ENCODE assay signal across 23 mouse cellular contexts in genomic region chr1:60470541-60470940, GRCm38 (mm10).
DNase-seq lines count a peak whose midpoint lies in the region; ATAC-seq and TF ChIP-seq lines count a peak whose summit lies in the region.
"Had no signal": no experiment of that assay in that cellular context is flagged by ENCODE, and none has a peak within 500 bp of the region (broad histone marks: within the 10 kb centered on the region; RNA-seq: fewer than 3 reads in every experiment).

No protein-coding gene starts in this region.

- ATAC-seq in activated CD4-positive, CD25-positive, alpha-beta regulatory T cell, adult 4 months: no peak
- no peak for ATAC-seq in megakaryocyte-erythroid progenitor cell, adult 5-6 weeks (replicated peaks; ENCODE audit: low FRiP score, low TSS enrichment, poor library complexity, severe bottlenecking)
- ATAC-seq: CD4-positive, CD25-positive, alpha-beta regulatory T cell, adult 4 months; forebrain, embryonic 14.5 days; forebrain, postnatal 0 days; hindbrain, embryonic 16.5 days had no signal

- no peak for TF ChIP-seq CTCF in layer of hippocampus, adult 2 months (conservative IDR thresholded peaks at IDR 0.05)

- H3K27ac ChIP-seq in layer of hippocampus, adult 2 months: no peak overlapping the region
- H3K27ac ChIP-seq: heart, embryonic 15.5 days; hindbrain, embryonic 10.5 days; hindbrain, embryonic 13.5 days had no signal

- no peak overlapping the region for H3K4me3 ChIP-seq in layer of hippocampus, adult 2 months
- H3K4me3 ChIP-seq: heart, embryonic 12.5 days; heart, embryonic 15.5 days; hindbrain, embryonic 10.5 days; hindbrain, embryonic 13.5 days had no signal

- DNase-seq in thymus, adult 18-20 months: peak; percentile 15 to 35
- DNase-seq in thymus, postnatal 0 days (ENCODE audit: low spot score): peak; percentile 51
- DNase-seq in thymus, postnatal 25 days: peak; percentile 52
- no peak for DNase-seq in layer of hippocampus, adult 2 months (ENCODE audit: low spot score in 2 of 2)
- DNase-seq: adrenal gland, postnatal 10 days; adrenal gland, postnatal 36 days; cerebellum, adult 18-20 months; cerebellum, adult 9-10 months; cerebellum, postnatal 14 days; forebrain, postnatal 0 days; gastrocnemius, postnatal 25 days; heart, adult 18-20 months; heart, postnatal 10 days; heart, postnatal 36 days had no signal

Comparison
In these comparisons a context has a peak if more than half of its experiments do, and no peak if none do; other contexts are left out.
1. DNase-seq: peak in thymus, adult 18-20 months (2 of 2), thymus, postnatal 0 days (single experiment) and thymus, postnatal 25 days (single experiment); none in layer of hippocampus, adult 2 months (0 of 2).